In the genomic region with DNA sequence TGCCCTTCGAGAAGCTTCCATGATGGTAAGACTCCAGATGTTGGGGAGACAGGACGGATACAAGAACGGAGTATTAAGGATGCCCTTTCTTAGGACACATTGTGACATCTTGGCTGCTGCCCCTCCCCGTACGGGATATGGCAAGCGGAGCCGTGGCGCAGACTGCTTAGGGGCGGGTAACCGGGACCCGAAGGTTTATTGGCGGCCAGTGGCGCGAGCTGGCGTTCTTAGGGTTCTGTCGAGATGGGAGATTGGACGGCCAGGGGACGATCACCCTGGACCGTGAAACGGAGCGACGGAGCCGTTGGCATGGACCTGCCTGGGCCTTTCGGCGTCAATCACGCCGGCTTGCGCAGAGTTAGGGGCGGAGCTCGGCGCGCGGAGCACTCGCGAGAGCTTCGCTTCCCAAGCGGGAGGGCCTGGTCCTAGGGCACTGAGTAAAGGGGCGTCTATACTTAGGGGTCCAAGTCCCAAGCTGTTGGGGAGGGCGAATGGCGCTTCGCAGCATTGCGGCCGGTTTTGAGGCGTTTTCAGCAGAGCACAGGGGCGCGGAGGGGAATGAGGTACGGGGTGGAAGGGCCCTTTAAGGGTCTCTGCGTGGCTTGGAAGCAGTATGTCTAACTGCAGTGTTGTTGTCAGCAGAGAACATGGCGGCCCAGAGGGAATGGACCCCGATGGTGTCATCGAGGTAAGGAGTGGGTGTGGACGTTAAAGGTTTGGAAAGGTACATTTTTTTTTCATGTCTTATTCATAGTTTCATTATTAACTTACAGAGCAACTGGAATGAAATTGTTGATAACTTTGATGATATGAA, we compare ENCODE assay signal across 1 mouse cellular context.
TF ChIP-seq lines count a peak whose summit lies in the region.

No protein-coding gene starts in this region.

TF ChIP-seq in CH12.LX, 34 proteins besides CTCF, POLR2A, EP300 and RAD21:
- TF ChIP-seq HCFC1 (IDR thresholded peaks at IDR 0.05; ENCODE audit: low read depth, low read length) (peak; percentile 1; the same call in 1 of the 2 replicates), MYC (IDR thresholded peaks at IDR 0.05; ENCODE audit: low read depth, low read length) (peak; percentile 28; the same call in 1 of the 2 replicates), POLR2AphosphoS2 (IDR thresholded peaks at IDR 0.05; ENCODE audit: low read depth, low read length) (peak; percentile 9; the same call in 1 of the 2 replicates), MXI1 (IDR thresholded peaks at IDR 0.05; ENCODE audit: low read depth, low read length) (peak; percentile 72; the same call in 1 of the 2 replicates), TBP (conservative IDR thresholded peaks at IDR 0.05; ENCODE audit: low read depth, low read length) (0 out of 2 replicates have a peak, but pooled peaks have one; percentile 62), MAFK (IDR thresholded peaks at IDR 0.05; ENCODE audit: insufficient replicate concordance, low read length) (no peak), SIN3A (IDR thresholded peaks at IDR 0.05; ENCODE audit: low read length) (peak; percentile 41; the same call in 1 of the 2 replicates), CHD2 (IDR thresholded peaks at IDR 0.05; ENCODE audit: low read length) (peak; percentile 74; the same call in 1 of the 2 replicates), RCOR1 (conservative IDR thresholded peaks at IDR 0.05; ENCODE audit: low read depth, low read length) (peak; percentile 22; the same call in 1 of the 2 replicates), ZC3H11A (IDR thresholded peaks at IDR 0.05; ENCODE audit: low read depth, low read length) (no peak), TCF12 (IDR thresholded peaks at IDR 0.05; ENCODE audit: low read depth, low read length) (no peak), CHD1 (IDR thresholded peaks at IDR 0.05; ENCODE audit: low read depth, low read length) (peak; percentile 47; the same call in 1 of the 2 replicates), NELFE (IDR thresholded peaks at IDR 0.05; ENCODE audit: low read depth, low read length) (0 out of 2 replicates have a peak, but pooled peaks have one; percentile 40)
